Mouse (Mus musculus) stomach, postnatal 0 days (tissue): ENCODE results near the gene Kcnh4.

ENCODE experiments used
- CTCF ChIP-seq: IDR thresholded peaks from 2 replicates; pipeline ENCODE4 v1.5.1; 2016; ENCODE audit warnings: antibody characterized with exemption, low read depth, mild to moderate bottlenecking, moderate library complexity
- EP300 ChIP-seq: optimal IDR thresholded peaks from 2 replicates; pipeline ENCODE3; 2016; ENCODE audit warnings: antibody characterized with exemption

DNA sequence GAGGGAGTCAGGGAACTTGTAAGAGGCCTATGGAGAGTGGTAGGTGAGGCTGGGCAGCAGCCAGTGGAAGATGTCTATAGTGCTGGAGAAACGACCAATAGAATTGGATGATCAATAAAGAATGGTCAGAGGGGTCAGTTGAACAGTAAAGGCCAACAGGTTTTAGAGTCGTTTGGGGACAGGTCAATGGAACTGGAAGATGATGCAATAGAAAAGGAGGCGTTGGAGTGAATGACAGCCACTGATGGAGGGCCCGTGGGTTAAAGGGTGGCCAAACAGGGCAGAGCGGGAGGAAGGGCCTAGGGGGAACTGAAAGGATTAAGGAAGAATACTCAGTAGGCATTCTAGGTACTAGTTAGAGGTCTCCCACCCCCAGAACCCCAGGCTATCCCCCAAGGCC lies 12.6 kb downstream of the Kcnh4 start:
- no peak for TF ChIP-seq EP300
- no peak for TF ChIP-seq CTCF
